Mouse (Mus musculus) liver, adult 2 months (tissue): ENCODE measurements around the gene Rcc2. TPM values are rescaled to one million over a fixed set of nuclear protein-coding genes. Genes with fewer than 3 reads are reported as not detected.

Experiments used
- DNase-seq: peaks from one replicate; pipeline ENCODE4 v3.0.0-alpha.2; 2011; ENCODE audit warnings: low read depth, low spot score; ENCODE audit errors: extremely low read depth
- H3K27ac ChIP-seq: fragments of 200-500 bp; replicated peaks from 2 replicates; pipeline ENCODE4 v1.5.1; 2012; ENCODE audit warnings: low read depth, mild to moderate bottlenecking, control low read depth, inconsistent platforms, low read length; ENCODE audit not compliant: insufficient read depth
- H3K27me3 ChIP-seq: fragments of 200-500 bp; 2 replicates; pipeline ENCODE4 v1.6.1; 2012; ENCODE audit warnings: mild to moderate bottlenecking, moderate library complexity, low read length, inconsistent platforms; ENCODE audit not compliant: control insufficient read depth, insufficient read depth
- H3K36me3 ChIP-seq: fragments of 200-500 bp; 2 replicates; pipeline ENCODE4 v1.6.1; 2012; ENCODE audit warnings: low read length, inconsistent platforms; ENCODE audit not compliant: control insufficient read depth, insufficient read depth
- H3K4me1 ChIP-seq: fragments of 200-500 bp; 2 replicates; pipeline ENCODE4 v1.6.1; 2011; ENCODE audit warnings: low read length; ENCODE audit not compliant: control insufficient read depth, insufficient read depth
- H3K4me3 ChIP-seq: fragments of 200-500 bp; 2 replicates; pipeline ENCODE4 v1.5.1; 2011; ENCODE audit warnings: low read depth, mild to moderate bottlenecking, control low read depth, low read length, moderate library complexity; ENCODE audit not compliant: insufficient read depth
- H3K79me2 ChIP-seq: fragments of 200-500 bp; 2 replicates; pipeline ENCODE4 v1.6.1; 2012; ENCODE audit warnings: inconsistent platforms, mild to moderate bottlenecking, low read length, moderate library complexity; ENCODE audit not compliant: control insufficient read depth, insufficient read depth
- H3K9ac ChIP-seq: fragments of 200-500 bp; 2 replicates; pipeline ENCODE4 v1.6.1; 2012; ENCODE audit warnings: low read depth, mild to moderate bottlenecking, control low read depth, inconsistent platforms, low read length
- CTCF ChIP-seq: fragments of 200-500 bp; IDR thresholded peaks from 2 replicates; pipeline ENCODE4 v1.5.1; 2011; ENCODE audit warnings: low read depth, low read length, control low read depth
- POLR2A ChIP-seq: fragments of 200-500 bp; IDR thresholded peaks from 2 replicates; pipeline ENCODE4 v1.6.1; 2011; ENCODE audit warnings: low read length, control low read depth; ENCODE audit not compliant: insufficient read depth; ENCODE audit errors: extremely low read depth
- WGBS: fragments of 180-500 bp; shearing (Covaris S2); methylation state at CpG from one replicate; pipeline ENCODE4 v1.1.7; 2018; 5-methylcytosine and 5-hydroxymethylcytosine counted together
- polyA plus RNA-seq: library from polyadenylated mRNA; depleted of rRNA; stranded (reverse); fragments of >200 nt; gene quantifications from 2 replicates; pipeline ENCODE4 v1.2.3, GENCODE M21; 2012
- total RNA-seq: library from RNA; depleted of rRNA; stranded (reverse); fragments of >200 nt; gene quantifications from 2 replicates; pipeline ENCODE4 v1.2.3, GENCODE M21; 2014

Rcc2 gene
- total and polyA plus RNA-seq, 2 experiments = 5.3 to 16.3 TPM

DNA sequence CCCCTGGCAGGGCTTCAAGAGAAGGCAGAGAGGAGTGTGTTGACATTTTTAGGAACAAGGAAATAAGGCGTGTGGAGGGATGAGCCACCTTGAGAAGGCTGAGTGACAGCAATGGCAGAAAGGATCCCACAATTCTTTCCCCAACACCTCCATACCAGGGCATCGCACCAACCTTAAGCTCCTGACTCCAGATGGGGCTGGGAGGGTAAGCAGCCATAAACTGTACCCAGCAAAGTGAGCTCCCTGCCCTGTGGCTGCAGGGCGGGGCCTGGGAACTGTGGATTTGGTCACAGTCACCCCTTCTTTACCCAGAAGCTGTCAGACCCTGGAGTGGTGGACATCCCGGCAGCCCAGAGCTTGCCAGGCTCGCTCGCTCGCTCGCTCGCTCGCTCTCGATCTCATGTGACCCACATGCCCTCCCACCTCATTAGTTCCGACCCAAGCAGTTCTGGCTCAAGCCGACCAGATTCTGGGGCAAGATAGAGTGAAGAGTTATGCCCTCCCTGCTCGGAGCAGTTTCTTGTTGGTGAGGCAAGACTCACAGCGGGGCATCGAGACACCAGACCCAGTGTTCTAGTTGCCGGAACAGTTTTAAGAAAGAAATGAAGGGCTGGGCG, 38.8 kb upstream of the Rcc2 start:
- no peak overlapping the region for H3K4me3 ChIP-seq
- DNase-seq = no peak
- no peak overlapping the region for H3K9ac ChIP-seq
- no peaks in the 10 kb centered on the region for H3K36me3 ChIP-seq
- TF ChIP-seq CTCF (no peak), POLR2A (no peak)
- WGBS = 88% methylated on average over 18 of the region's 18 CpGs
- H3K79me2 ChIP-seq = no peaks in the 10 kb centered on the region
- H3K4me1 ChIP-seq = peaks cover 5% of the 10 kb centered on the region
- no peak overlapping the region for H3K27ac ChIP-seq
- no peaks in the 10 kb centered on the region for H3K27me3 ChIP-seq

DNA sequence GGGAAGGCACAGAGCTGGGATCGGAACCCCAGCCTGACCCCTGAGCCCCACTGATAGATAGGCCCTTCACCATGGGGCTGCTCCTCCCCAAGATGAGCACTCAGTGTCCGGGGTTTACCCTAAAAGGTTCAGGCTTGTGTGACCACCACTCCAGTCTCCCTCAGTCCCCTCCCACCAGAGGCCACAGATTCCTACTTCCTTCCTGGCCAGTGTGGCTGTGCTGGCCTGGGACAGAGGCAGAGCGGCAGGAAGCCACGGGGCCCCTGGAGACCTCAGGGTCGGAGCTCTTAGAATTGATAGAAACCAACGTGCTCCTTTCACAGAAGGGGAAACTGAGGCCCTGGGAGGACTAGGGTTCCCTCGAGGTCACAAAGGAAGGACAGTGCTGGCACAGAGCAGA, 37.9 kb upstream of the Rcc2 start:
- no peak for DNase-seq
- WGBS = 47% methylated on average over 7 of the region's 7 CpGs
- Histone ChIP-seq H3K27ac (peak overlapping the region; percentile 11; the same call in 1 of the 2 replicates), H3K36me3 (no peaks in the 10 kb centered on the region), H3K27me3 (no peaks in the 10 kb centered on the region), H3K9ac (no peak overlapping the region), H3K4me3 (no peak overlapping the region), H3K79me2 (no peaks in the 10 kb centered on the region), H3K4me1 (peaks cover 3% of the 10 kb centered on the region; the same call in 1 of the 2 replicates)
- TF ChIP-seq POLR2A (no peak), CTCF (no peak)

DNA sequence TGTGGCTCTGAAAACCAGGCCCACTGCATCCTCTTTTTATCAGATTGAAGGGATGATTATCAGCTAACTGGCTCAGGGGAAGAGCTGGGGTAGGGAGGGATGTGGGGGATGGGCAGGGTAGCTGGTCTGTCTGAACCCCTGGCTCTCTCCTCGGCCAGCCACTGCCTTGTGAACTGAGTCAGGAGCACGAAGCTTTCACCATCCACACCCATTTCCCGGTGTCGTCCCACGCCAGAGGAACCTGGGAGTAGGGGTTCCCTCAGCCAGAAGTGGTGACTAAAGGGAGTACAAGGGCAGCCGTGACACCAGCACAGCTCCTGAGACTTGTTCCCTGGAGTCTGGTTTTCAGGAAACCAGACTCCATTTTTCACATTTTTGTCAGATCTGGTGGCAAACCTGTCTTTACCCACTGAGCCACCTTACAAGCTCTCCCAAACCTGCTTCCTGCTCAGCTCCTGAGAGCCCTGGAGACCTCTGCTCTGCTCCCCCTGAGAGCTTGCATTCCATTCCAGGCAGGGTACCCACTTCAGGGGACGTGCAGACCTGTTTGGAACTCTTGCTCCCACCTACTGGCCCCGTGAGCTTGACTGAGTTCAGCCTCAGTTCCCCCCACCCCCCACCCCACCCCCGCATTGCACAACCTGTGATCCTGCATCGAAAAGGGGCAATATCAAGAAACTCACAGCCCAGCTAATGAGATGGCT, 37.3 kb upstream of the Rcc2 start:
- H3K4me1 ChIP-seq = no peaks in the 10 kb centered on the region
- H3K4me3 ChIP-seq = no peak overlapping the region
- no peak overlapping the region for H3K27ac ChIP-seq
- TF ChIP-seq CTCF (no peak), POLR2A (no peak)
- 63% methylated on average over 10 of the region's 10 CpGs for WGBS
- H3K9ac ChIP-seq = no peak overlapping the region
- H3K79me2 ChIP-seq = no peaks in the 10 kb centered on the region
- DNase-seq = no peak
- no peaks in the 10 kb centered on the region for H3K27me3 ChIP-seq
- no peaks in the 10 kb centered on the region for H3K36me3 ChIP-seq

DNA sequence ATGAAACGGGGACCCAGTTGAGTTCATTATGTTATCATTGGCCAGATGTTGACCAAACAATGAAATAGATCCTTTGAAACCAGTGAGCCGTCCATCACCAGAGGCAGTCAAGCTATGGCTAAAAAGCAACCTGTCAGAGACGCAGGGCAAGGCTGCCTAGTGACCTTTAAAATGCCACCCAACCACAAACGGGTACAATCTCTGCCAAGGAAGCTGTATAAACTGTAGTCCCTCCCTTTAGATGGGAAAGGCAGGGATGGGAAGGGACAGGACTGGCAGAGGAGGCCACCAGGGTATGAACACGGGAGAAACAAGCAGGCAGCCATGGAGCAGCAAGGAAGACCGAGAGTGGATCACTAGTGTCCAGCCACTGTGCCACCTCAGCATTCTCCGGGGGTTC, 35.3 kb upstream of the Rcc2 start:
- H3K27ac ChIP-seq = no peak overlapping the region
- no peaks in the 10 kb centered on the region for H3K4me1 ChIP-seq
- no peak overlapping the region for H3K4me3 ChIP-seq
- no peaks in the 10 kb centered on the region for H3K79me2 ChIP-seq
- 80% methylated on average over 7 of the region's 7 CpGs for WGBS
- H3K27me3 ChIP-seq = no peaks in the 10 kb centered on the region
- H3K9ac ChIP-seq = no peak overlapping the region
- TF ChIP-seq POLR2A (no peak), CTCF (no peak)
- no peak for DNase-seq
- no peaks in the 10 kb centered on the region for H3K36me3 ChIP-seq

DNA sequence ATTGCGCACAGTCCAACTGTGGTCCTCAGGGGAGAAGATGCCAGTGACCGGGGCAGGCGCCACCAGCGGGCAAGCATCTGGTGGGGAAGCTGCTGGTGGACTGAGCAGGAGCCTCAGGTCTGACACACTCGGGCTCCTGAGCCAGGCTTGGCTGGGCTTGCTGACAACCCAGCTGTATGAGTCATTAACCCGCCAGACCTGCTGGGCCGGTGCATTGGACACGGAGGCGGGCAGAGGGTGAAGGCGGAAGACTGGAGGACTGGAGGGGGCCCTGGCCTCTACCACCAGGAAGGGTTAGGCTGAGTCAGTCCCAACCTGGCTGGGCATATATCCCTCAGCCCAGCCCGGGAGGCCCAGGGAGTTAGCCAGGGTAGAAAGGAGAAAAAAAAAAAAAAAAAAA, 34.6 kb upstream of the Rcc2 start, which contains the start of gene Arhgef10l:
Gene Arhgef10l (minus strand): TSS at position 253 of the 400 bp plus-strand sequence.
- no peaks in the 10 kb centered on the region for H3K27me3 ChIP-seq
- no peak within 1 kb of the TSS for H3K27ac ChIP-seq
- DNase-seq = no peak
- H3K9ac ChIP-seq = no peak within 1 kb of the TSS
- no peaks in the 10 kb centered on the region for H3K36me3 ChIP-seq
- TF ChIP-seq CTCF (no peak), POLR2A (no peak)
- H3K79me2 ChIP-seq = no peaks in the 10 kb centered on the region
- H3K4me3 ChIP-seq = no peak within 1 kb of the TSS
- 72% methylated on average over 11 of the region's 11 CpGs for WGBS
- H3K4me1 ChIP-seq = no peaks in the 10 kb centered on the region

- H3K27ac ChIP-seq = no peak overlapping the region
- H3K9ac ChIP-seq = no peak overlapping the region
- H3K27me3 ChIP-seq = no peaks in the 10 kb centered on the region
- WGBS = 93% methylated on average over 8 of the region's 8 CpGs
- no peaks in the 10 kb centered on the region for H3K4me1 ChIP-seq
- no peak for TF ChIP-seq CTCF
- no peak for TF ChIP-seq POLR2A
- no peaks in the 10 kb centered on the region for H3K79me2 ChIP-seq
- no peak overlapping the region for H3K4me3 ChIP-seq
- no peaks in the 10 kb centered on the region for H3K36me3 ChIP-seq
- no peak for DNase-seq
Observed at GRCm38 (mm10) chr4:140667802-140668201, 32.5 kb upstream of the Rcc2 start.
